Mouse (Mus musculus) brain, adult 2 months (tissue): ENCODE results near the gene Gm49325.

Experiments used
- DNase-seq: peaks from one replicate; pipeline ENCODE4 v3.0.0; 2011; ENCODE audit warnings: low read depth, low spot score

Gene Gm49325

DNA sequence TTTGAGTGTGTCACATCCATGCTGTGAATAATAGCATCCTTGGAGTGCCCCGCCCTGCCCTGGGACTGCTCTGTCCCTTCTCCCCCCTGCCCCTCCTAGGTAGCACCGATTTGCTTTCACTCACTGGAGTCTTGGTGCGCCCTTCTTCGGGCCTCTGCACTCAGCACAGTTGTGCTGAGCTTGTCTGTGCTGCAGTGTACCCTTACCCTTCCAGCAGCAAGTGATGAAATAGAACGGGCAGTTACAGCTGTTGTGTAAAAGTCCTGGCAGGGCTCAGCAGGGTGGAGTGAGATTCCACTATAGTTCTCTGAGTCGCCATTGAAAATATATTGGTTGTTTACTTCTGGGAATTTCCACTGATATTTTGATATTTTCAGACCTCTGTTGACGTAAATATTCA is 20.0 kb downstream of the Gm49325 start:
- no peak for DNase-seq

DNA sequence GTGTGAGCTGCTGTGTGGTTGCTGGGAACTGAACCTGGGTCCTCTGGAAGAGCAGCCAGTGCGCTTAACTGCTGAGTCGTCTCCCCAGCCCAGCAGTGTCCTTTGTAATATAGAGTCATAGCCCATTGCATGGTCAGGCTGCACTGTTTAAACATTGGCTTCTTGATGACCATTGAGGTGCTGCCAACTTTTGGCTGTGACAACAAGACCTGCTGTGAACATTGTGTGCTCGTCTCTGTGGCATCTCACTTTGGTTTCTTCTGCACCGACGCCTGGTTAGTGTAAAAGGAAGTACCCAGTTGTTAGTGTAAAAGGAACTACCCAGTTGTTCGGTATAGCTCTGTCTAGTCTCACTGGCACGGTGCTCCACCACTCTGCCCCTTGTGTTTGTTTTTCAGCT is 20.6 kb downstream of the Gm49325 start:
- DNase-seq = no peak

DNA sequence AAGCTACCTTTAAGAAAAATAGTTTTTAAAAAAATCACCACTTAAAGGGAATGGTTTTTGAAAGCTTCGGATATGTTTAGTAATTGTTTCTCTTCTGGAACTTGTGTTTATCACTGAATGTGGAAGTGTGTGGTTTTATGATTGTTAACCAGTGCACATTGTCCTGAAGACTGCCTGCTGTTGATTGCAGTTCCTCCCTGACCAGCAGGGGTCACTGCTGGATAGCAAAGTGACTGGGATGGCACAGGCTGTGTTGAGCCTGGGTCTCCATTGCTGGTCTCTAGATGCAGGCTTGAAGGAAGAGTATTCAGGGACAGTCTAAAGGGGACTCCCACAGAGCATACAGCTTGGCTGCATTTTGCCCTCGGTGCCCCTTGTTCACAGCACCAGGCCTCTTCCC is 21.5 kb downstream of the Gm49325 start:
- DNase-seq = peak; percentile 87

DNA sequence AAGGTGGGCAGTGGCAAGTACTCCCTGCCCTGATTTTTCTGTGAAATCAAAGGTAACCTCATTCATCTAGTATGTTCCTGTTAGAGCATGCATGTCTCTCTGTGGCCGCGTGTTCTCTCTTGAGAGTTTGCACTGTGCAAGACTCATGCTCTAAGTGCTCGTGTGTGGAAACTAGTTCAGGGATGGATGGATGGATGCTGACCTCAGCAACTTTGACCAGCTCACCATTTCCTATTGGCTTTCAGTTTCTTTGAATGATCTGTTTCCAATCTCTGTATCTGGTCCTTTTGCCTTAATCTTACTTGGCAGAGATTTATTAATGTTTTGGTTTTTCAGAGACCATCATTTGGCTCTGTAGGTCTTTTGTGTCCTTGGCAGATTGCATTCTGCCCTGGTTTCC is 23.2 kb downstream of the Gm49325 start:
- no peak for DNase-seq

DNA sequence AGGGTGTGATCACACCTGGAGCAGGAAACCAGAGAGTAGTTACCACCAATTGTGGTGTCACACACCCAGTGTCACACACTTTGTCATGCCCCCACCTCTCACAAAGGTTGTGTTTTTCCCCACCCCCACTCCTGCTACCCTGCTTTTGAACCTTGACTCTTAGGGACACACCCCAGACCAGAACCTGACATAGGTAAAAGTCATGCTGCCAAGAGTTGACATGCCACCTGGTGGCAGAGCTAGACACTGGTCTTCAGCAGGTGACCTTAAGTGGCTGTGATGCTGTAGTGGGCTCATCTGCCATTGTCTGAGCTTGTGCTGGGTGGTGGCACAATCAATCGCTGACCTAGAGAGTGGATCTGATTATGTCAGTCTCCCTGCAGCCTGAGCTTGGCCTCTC is 24.0 kb downstream of the Gm49325 start:
- DNase-seq = no peak

DNA sequence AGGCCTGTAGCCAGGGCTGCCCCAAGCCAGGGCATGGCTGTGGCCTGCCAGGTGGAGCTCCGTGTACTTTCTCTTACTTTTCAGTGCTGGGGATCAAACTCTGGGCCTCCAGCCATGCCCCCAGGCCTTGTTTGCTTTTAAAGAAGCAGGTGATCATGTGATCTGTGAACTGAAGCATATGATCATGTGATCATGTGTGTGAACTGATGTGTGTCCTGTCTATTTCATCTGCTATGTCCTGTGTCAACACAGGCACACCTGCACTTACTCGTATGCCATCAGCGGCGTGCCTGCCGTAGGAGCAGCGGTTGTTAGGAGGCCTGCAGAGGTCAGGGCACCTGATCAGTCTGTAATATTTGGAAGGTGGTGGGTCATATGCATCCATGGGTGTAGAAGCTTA is 28.0 kb downstream of the Gm49325 start:
- no peak for DNase-seq

DNA sequence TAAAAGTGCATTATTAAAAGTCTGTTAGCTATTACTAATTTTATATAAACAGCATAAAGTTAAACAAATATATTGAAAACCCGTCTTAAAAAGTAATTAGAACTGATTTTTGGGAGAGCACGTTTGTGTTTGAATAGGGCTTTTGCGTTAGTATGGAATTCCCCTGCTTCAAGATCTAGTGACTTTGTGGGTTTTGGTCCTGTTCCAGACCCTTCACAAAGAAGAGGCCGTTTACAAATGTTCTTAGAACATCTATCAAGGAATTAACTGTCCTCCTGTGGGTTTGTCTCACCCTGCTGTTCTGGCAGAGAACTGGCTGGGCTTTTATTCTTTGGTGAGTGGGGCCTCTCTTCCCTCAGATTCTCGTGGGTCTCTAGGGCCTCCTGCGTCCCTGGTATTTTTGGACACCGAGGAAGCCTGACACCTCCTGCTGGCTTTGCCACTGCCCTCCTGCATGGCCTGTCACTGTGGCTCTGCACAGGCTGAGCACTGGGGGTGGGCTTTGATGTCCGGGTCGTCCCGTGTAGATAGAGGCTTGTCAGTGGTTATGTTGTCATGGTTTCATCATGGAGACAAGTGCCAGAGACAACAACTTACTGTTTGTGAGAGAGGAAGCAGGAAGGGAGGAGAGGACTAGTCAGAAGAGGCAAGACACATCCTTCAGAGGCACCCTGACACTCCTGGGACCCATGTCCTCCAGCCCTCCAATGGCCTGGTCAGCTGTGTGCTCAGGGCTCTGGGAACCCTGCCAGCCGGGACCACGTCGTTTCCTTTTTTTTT is 28.6 kb downstream of the Gm49325 start:
- no peak for DNase-seq

DNA sequence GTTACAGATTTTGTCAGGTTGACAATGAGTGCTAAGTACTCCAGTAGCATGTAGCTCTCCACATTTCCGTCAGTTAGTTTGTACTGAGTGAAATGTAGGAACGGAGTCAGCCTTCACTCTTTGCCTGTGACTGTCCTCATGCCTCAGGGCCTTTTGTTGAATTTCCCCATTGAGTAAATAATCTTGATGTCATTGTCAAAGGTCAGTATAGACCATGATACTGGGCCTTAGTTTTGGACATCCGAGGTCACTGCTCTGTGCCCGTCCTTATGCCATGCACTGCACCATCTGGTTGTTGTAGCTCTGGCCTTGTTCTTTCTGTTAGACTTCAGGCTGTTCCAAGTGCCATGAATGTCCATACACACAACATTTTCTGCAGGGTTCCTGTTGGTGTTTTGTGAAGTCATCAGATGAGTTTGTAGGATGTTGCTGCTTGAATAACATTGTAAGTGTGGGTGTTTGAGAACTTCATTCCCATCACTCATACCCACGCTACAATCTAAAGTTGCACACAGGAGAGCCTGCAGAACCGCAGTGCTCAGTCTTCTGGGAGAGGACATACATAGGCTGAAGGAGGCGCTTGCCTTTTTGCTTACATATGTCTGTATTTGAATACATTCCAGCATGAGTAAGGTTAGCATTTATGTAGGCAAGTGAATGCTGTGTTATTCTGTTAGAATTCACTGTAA is 30.4 kb downstream of the Gm49325 start:
- peak; percentile 84 for DNase-seq

DNA sequence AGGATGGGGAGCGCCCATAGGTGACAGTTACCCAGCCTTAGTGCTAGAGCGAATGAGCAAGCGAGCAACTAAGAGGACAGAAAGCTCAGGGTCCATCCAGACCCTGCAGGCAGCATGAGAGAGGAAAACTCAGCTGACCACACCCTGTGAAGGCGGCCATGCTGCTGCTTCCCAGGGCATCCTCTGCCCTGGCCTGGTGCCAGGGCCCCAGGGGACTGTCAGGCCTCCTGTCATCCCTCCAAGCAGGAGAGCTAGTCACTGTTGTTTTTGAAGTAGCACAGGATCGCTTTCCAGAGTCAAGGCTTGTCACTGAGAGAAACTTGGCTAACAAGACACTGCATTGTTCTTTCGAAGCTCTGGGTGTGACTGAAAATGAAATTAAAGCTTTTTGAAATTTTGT is 33.0 kb downstream of the Gm49325 start:
- no peak for DNase-seq

DNA sequence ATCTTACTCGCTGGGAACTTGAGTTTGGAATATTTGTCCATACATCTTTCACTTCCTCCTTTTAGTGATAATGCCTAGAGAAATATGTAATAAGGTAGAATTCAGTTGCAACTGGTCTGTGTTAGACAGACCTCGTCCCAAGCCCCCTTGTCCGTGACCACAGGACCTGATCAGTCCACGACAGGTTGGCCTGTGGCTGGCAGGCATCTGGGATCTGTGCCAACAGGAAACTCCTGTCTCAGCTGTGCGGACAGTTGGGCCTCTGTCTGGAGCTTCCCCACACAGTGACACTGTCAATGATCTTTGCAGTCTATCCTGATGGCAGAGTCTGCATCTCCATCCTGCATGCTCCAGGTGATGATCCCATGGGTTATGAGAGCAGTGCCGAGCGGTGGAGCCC is 37.2 kb downstream of the Gm49325 start:
- DNase-seq = no peak

DNA sequence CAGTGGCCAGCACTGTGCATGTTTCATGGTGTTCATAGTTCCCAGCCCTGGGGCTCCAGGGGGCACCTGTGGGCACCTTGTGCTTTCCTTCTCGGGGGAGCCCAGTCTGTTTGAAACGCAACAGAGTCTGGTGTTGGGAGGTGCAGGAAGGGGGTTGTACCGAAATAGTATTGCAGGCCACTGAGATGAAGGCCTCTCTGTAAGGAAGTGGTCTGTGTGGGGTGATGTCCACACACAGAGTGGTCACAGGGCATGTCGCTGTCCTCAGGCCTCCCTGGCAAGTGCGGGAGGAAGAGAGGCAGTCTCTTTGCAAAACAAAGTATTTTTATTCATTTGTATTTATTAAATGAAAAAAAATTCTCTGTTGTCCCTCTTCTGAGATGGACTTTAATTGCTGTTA is 39.6 kb downstream of the Gm49325 start:
- DNase-seq = no peak

DNA sequence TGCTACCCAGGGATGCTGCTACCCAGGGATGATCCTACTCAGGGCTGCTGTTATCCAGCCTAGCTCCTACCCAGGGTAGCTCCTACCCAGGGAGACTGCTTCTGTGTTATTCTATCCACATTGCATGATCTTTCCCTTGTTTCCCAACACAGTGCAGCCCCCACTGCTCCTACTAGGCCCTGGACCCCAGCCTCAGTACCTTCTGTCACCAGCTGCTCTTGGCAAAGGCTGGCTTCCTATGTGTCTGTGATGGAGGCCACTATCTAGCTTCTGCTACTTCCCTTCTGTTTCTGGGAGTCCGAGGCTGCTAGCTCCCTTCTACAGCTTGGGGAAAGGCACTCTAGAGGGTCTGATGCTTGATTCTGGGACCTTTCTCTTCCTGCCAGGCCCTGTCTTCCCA is 41.5 kb downstream of the Gm49325 start:
- no peak for DNase-seq

DNA sequence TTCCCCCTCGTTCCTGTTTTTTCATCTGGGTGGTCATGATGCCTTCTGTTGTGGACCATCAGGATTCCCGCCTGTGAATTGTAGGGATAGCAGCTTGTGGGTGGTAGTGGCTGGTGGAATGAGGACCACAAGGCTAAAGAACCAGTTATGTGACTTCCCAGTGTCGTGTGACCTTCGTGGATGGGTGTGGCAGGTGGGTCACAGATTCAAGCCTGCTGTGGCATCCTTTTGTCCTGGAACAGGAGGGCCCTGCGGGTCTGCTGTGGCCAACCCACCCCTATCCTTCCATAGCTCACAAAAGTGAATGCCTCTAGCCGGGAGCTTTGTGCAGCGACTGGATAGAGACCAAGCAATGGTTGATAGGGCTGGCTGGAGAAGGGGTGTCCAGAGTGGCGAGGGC is 41.9 kb downstream of the Gm49325 start:
- DNase-seq = no peak

DNA sequence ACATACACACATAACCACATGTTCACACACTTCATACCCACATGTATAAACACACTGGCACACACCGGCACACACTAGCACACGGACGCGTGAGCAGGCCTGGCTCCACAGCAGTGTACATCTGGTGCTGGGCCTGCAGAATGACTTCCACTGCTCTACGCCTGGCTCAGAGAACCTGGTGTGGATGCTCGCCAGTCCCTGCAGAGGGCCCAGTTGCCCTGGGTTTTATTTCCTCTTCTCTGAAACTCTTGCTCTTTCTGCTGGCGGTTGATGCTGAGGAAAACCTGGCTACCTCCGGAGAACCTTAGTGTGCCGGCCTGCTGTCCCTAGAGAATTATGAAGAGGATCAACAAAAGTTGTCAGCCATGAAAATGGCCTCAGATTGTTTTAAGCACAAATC is 46.0 kb downstream of the Gm49325 start:
- DNase-seq = no peak

DNA sequence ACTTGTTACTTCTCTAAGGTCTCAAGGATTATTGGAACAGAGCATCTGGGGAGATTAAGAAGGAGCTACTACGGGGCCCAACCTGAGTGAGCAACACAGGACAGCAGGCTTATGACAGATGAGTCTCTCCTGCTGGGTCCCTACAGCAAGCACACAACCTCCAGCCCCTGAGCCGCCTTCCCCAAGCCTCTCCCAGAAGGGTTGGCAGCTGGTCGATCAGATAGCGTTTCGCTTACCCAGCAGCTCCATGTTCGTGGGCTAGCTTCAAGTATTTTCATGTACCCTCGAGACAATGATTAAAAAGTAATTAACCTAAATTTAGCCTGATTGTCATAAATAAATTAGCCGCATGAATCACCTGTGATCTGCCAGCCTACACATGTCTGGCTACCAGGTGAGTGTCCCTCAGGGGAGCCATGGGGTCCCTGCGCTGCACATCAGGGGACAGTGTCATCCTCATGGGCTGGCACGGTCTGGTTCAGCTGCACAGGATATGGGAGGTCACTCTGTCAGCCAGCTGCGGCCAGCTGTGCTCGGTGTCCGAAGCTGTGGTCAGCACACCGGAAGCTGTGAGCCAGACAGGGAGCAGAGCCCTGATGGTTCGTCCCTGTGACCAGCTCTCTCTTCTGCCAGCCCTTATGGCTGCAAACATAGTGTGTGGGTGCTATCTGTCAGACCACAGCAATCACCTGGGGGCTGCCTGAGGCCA is 52.4 kb downstream of the Gm49325 start:
- no peak for DNase-seq

DNA sequence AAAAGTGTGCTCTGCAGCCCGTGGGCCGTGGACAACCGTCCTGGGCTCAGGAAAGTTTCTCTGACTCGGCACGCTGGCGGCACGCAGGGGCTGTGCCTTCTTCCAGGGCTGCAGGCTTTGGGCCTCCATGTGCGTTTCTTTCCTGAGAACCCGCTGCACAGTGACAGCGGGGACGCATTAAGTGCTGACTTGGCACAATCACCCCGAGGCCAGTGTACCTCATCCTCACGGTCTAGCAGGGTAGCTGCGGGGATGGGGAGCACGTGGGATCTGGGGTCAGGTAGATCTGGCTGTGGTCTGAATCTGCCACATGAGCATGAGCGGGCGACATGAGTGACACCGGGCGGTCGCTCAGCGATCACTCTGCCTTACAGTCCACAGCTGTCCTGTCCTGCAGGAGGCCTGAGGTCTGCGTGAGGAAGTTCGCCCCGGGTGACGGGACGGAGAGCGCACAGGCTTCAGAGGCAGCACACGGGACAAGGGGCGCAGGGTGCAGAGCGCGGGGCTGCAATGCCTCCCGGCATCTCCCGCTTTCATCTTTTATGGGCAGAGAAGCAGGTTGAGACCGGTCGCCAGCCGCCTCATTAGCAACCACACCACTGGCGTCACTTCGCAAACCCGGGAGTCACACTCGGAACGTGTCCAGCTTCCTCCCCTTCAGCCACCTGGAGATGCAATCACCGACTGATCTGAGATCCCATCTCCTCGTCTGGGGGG is 58.1 kb downstream of the Gm49325 start:
- DNase-seq = no peak

DNA sequence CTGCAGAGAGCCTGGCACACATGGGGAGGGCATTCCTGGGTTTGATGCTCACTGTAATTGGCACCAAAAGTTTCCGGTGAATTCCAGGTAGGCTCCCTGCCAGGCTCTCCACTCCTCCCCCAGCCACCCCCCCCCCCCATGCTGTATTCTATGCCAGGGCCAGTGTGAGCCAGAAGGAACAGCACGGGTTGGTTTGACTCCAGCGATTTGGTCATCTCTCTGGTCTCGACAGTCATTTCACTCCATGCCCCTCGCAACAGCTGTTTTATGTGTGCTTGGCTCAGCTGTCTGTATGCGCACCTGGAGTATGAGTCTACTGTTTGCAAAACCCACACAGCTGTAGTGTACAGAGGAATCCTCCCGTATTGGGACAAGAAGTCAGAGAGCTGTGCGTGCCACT is 60.3 kb downstream of the Gm49325 start:
- no peak for DNase-seq

DNA sequence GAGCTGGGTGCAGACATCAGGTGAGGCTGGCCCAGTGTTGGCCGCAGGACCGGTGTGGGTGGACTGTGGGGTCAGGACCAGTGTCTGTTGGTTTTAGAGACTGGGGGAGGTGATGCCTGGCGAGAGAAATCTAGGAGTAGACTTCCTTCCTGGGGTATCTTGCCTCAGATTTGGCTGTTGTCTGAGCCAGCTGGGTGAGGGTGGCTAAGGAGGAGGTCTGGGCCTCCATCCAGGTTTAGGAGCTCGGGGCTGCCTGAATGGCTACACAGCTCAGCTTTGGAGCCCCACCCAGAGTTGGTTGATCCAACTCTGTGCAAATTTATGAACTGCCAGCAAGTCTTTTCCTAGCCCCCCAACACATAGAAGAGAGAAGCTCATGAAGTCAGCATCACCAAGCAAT is 61.4 kb downstream of the Gm49325 start:
- DNase-seq = peak; percentile 58

DNA sequence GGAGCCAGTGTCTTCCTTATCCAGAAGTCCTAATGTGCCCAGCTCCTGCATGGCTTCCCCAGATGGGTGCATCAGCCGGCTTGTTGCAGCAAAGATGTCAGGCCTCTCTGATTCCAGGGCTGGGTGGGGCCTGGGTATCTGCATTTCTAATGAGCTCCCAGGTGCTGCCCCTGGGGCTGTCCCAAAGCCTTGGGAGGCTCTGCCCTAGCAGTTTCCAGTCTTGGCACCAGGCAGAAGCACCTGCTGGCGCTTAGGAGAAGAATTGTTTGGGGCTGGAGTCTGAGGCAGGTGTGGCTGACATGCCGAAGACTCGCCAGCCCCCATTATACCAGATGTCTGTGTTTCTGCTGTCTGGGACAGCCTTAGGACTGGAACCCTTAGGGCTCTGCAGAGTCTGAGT is 64.7 kb downstream of the Gm49325 start:
- DNase-seq = no peak

DNA sequence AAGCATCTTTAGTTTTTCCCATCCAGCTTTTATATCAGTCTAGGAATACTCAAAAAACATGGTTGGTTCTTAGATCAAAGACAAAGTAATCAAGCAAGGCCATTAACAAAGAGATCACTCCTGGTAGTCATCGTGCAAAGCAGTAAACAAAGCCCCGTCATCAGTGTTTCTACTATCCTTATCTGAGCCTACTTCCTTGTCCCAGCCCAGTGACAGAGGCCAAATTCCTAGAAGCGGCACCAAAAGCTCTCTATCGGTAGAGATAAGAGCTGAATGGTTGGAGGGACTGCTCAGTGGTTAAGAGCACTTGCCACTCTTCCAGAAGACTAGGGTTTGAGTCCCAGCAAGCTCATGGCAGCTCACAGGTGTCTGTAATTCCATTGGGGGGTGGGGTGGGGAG is 65.5 kb downstream of the Gm49325 start:
- no peak for DNase-seq

DNA sequence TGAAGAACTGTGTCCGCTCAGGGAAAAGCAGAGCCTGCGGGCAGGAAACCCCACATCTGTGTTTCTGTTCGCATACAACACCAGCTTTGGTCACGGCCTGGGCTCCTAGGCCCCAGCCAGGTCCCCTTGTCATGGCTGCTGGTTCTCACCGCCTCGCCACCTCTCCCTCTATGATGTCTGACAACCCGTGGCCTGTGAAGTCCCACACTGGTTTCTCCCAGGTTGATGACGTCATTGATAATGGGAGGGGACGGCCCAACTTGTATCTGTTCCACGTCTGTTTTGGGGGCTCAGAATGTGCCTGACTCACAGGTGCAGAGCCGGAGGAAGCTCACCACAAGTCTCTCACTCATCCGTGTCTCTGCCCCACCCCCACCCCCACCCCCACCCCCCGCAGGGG is 67.8 kb downstream of the Gm49325 start:
- no peak for DNase-seq

DNA sequence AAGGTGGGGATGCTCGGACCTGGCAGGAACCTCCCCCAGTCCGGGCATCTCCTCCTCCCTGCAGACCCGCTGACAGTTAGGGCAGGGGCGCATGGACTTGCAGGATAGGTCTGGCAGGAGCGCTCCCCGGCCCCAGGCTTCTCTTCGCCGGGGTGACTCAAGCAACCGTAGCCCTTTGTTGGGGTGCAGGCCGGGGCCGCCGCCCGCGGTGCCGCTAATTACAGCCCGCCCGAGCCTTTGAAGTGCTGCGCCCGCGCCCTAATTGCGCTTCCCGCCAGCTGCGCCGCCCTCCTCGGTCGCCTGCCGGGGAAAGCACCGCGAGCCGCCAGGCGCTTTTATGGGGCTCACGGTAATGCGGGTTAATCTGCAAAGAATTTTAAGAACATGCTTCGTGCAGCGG is 71.6 kb downstream of the Gm49325 start:
- peak; percentile 24 for DNase-seq
